Mouse (Mus musculus) thymus, adult 18-20 months (tissue): ENCODE results near the gene Fam124a.
"Not testable (repeated sequence)": the region's sequence is repeated elsewhere in the genome, so short reads cannot be mapped to it uniquely, and the experiment has no call there.

Experiments
- DNase-seq, 2 experiments: peaks; one replicate each; pipeline ENCODE4 v3.0.0; 2022; ENCODE audit warnings: mixed read lengths in 2 of 2

The Fam124a gene

DNA sequence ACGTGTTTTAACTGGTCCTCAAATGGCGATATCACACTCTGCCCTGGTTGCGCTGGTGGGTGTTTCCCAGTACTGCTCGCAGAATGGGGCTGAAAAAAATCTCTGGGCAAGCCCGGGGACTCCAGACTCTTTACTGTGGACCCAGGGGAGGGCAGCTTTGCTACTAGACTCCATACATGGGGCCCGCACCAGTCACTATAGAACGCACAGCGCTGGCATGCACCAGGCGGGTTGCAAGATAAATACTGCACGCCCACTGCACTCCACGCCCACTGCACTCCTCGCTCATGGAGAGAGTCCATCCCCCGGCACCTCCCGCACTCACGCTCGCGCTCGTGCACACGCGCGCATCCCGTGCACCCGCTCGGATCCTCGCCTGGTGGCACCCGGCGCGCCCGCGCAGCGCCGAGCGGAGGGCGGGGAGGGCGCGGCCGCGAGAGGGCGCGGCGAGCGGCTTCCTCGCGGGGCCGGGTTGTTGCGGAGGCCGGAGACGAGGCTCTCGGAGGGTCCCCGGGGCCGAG, at the start of gene Fam124a:
Gene Fam124a (plus strand): TSS at position 429 of the 521 bp plus-strand sequence.
- DNase-seq: peak; percentile 13 to 33

DNA sequence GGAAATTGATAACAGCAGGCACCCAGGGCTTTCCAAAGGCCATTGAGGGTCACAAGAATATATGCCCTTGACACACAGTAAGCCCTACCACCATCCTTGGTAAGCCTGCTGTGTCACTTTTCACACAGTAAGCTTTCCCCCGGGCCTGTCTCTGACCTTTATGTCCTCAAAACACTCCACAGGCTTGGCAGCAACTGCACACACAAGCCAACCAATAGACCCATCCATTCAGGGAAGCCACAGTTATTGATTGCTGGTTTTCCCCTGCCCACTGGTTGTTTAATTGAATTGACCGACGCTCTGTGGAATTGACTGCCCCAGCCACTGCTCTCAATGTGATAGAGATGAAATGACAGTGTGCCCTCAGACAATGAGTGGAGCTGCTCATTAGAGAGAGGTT, 49.3 kb upstream of the Fam124a start:
- no peak for DNase-seq

DNA sequence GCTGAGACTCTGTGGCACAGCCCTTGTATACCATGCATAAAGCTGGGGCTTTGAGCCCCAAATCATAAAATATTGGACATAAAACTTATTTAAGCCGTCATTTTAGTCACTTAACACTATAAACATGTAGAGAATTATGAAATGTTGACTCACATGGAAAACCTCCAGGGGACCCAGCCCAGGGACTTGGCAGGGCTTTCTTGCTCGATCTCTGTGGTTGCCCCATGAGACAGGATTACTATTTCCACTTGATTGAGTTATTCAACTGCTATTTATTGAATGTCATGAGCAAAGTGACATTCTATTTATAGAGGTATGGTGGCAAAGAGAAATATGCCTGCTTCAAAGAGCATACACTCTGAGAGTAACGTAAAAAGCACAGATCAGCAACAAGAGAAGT, 46.2 kb upstream of the Fam124a start:
- DNase-seq: no peak

DNA sequence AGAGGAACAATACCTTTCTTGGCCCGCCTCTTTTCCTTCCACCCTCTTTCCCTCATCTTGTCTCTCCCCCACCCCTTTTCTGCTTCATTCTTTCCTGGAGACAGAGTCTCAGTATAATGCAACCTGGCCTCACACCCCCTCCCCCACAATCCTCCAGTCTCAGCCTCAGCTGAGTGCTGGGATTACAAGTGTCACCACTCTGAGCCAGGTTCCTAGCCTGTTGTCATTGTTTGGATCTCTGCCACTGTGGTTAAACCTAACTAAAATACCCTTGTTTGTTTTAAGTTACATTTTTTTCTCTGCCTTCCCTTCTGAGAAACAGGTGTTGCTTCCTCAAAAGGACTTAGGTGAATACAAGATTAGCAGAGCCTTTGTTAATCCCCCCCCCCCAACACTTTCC, 42.7 kb upstream of the Fam124a start:
- no peak for DNase-seq

DNA sequence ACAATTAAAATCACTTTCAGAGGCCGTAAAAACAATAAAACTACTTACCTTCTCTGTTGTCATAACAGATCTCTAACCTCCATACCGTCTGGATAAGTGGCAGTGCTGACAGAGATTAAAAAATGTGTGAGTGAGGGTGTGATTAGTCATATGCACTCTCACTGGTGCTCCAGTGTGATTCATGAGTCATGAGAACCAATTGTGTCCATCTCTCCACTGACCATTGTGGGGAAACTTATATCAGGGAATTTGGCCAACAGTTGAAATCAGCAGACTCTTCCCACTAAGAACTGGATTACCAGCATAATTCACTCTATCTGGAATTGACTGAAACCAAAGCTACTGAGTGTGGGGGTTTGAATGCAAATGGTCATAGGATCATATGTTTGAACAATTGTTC, 24.6 kb upstream of the Fam124a start:
- DNase-seq: no peak

DNA sequence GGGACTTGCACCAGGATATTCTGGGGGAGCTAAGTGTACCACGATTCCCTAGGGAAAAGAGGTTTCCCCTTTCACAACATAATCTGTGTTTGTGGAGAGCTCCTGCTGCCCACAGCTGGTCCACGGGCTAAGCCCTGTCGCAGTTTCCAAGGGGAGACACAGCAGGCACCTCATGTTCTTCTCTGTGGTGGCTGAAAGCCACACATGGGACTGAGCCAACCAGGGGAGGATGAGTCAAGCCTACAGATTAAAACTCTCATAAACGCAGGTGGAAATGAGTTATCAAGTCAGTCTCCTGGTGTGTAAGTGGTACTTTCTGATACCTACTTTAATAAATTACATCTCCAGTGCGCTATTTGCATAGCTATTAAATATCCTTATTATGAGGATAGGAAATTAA, 19.4 kb upstream of the Fam124a start:
- DNase-seq: no peak

DNA sequence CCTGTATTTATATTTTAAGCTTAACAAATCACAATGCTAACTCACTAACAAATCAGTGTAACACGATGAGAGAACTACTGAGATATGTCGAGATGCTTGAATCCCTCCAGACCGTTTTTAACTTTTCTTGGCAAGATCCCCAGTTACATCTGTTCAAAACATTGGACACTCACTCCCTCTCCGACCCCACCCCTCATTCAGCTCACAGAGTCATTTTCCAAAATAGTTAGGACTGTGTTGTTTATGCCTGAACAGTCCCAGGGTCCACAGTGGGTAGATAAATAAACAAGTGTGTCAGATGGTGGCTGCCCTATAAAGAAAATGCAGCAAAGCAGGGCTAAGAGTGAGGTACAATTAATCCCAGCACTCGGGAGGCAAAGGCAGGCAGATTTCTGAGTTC, 18.5 kb upstream of the Fam124a start:
- no peak for DNase-seq

DNA sequence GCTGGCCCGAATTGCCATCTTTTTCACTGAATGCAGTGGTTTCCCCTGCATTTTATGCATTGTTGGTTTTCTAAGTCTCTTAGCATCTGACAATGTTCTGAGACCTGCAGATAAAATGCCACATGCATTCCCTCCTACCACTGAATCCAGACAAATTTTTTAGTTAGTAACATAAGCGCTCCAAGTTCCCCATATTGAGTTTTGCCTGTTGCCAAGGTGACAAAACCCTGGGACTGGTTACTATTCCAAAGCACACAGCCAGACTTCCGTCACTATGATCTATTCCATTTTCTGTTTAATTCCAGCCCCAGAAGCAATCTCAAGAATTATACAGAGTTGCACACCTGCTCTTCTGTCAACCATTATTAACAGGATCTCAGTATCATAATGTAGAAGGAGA, 15.7 kb upstream of the Fam124a start:
- no peak for DNase-seq

DNA sequence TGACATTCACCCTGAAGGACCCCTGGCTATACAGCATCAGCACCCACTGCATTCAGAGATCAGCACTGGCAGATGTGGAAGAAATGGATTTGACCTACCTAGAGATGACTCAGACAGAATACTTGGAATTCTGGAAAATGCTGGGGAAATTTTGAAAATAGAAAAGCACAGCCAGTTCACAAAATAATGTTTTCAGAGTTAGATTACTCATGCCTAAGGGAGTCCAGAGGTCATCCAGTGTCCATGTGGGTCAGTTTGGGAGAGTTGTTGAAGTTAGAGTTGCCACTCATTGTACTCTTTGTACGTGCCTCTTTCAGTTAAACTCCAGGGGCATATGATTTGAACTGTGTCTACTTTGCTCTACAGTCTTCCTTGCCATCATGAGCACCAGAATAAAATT, 13.8 kb upstream of the Fam124a start:
- no peak for DNase-seq

DNA sequence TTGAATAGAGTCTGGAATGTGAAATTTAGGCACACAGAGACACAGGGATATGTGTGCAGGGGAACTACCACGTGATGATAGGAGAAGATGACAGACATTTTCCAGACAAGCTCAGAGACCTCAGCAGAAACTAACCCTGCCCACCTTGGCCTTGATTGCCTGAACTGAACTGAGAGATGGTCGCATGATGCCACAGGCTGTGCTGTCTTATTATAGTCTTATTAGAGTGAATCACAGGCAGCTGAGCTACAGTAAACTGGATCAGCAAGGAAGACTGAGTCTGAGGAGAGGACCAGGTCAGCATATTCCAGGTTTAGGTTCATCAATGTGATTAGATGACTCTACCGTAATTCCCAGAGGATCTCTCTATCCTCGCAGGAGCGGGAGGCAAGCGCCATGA, 9.2 kb upstream of the Fam124a start:
- no peak for DNase-seq

DNA sequence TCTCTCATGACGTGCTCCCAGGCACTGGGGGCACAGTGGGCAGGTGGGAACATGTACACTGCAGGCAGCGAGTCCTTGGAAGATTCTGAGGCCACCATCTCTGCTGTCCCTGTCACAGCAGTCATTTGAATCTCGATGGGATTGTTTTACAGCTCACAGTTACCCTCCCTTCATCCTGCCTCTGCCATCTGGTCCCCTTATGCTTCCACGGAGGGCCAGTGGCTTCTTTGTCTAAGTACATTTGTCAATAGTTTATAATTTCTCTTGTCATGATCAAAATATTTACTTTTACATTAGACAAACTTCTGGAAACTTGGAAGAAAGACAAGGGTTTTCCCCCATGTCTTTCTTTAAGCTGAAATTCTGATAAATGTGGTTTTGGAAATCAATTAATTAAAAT, 8.8 kb upstream of the Fam124a start:
- DNase-seq: no peak

DNA sequence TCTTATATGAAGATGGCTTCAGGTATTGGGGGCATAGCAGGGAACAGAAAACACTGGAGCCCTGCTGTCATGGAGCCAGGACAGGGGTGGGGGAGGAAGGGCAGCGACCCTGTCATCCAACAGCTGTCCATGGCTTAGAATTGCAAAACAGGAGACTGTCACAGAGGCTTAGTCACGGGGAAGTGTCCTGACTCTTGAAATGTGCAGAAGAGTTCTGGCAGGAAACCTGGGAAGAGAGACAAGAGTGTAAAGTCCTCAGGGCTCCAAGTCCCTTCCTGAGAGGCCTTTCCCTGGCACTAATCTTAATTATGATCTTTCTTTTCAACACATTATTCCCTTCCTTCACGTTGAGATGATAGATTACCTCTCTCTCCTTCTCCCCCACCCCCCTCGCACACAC, 5.4 kb upstream of the Fam124a start:
- no peak for DNase-seq

DNA sequence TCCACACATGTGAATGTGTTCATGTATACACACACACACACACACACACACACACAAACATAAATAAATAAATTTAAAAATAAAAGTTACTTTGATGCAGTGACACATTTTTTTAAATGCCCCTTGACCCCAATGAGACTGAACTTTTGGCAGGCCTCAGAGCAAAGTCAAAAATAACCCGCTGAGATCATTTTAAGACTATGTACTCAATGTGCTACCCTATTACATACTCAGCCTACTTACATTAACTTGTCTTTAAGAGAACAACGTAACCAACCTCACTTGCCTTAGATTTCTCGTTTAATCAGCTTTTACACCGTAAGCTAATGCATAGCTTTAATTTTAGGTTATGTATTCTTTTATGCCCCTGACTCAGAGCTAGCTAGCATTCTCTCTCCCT, 2.8 kb upstream of the Fam124a start:
- no peak for DNase-seq

DNA sequence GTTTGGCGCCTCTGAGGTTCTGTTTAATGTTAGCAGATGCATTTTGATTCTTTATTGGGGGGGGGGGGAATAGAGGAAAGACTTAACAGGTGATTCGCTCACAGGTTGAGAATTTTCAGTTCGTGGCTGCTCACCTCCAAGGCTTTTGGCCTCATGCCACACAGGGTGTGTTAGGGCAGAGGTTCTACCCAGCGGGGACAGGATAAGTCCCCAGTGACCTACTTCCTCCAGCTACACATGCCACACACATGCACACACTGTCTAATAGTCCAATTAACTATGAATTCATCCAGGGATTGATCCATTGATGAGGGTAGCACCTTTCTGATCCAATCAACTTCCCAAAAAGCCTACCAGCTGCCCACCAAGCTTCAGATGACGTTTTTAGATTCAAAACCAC, 1.8 kb upstream of the Fam124a start:
- DNase-seq: no peak

DNA sequence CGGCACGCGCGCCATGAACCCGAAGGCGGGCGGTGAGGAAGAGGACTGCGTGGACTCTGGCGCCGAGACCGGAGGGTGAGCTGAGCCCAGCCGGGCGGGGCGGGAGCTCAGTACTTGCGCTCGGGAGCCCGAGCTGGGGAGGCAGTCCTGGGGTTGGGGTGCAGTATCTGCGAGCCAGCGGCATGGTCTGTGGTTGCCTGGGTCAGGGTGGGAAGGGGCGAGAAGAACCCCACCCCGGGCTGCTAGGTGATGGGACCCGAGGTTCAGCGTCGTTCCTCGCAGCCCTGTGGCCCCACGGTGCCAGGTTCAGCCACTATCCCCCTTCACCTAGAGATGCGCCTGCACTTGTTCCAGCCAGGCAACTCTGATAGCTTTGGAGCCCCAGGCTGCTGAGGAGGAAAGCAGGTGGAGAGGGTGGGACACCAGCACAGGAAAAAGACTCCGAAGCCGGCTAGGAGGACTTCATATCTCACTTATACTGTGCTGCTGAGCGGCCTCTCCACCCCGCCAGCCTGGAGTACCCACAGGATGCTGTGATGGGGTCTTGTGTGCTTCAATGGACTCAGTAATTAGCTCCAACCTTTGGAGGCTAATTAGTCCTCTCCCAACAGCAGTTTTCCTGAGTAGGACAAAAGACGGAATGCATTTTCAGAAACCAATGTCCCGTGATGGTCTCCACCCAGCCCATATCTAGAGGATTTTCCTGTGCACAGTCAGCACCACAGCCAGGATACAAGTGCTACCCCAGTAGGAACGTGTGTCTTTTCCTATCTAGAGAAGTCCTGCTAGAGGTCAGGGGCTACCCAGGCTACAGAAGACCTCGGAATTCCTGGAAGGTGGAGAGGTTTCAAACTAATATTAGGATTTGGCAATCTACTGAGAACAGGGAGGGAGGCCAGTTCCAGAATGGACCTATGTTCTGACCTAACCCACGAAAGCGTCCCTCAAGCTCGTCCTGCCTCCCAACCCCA, 588 bp downstream of the Fam124a start:
- peak in 1 of 2 experiments; percentile 4 for DNase-seq

DNA sequence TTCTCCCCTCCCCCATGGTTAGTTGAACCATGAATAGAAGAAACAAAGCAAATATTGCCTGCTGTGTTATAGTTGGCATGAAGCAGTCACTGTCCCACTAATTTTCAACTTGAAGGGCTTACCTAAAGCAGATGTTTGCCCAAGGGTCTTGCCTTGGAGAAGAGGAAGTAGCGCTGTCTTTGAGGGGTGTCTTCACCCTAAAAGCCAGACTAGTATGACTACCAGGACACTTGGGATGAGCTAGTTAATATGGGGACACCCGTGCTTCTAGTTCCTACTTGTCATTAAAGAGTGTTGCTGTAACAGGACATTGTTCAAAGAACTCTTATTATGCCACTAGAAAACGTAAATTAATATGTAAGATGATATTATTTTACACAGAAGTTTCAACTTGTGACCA, 1.6 kb downstream of the Fam124a start:
- no peak for DNase-seq

DNA sequence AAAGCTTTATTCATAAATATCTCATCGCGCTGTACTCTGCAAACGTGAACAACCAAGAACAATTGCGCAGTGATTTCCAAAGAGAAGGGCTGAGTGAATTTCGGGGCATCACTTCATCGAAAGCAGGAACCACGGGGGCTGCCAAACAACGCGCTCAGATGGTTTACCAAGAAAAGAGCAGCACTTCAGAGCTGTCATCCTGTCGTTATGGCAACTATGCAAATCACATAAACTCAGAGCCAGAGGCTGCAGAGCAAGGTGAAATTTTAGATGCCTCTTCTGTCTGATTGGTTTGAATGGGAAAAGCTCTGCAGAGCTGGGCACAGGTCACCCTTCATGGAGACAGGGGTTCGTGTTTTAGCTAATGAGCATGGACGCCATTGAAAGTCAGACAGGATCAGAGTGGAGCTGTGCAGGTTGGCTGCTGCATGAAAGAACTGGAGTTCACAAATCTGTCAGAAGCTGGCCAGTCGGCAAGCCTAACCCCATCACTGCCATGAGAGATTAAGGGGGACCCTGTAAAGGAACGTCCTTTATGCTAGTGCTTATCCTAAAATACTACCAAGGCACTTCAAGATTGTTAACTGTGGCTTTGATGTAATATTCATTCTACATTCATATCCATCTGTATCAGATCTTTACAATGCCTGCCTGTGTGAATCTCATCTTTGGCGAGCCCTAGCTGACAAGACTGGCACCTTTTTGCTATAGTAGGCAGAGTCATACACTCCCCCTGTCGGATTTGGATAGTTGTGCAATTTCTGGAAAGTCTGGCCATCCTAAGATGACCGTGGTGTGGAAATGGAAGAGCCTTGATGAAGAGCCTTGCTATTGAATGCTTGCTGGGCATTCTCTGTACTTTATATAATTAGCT, 6.6 kb downstream of the Fam124a start:
- DNase-seq: no peak

DNA sequence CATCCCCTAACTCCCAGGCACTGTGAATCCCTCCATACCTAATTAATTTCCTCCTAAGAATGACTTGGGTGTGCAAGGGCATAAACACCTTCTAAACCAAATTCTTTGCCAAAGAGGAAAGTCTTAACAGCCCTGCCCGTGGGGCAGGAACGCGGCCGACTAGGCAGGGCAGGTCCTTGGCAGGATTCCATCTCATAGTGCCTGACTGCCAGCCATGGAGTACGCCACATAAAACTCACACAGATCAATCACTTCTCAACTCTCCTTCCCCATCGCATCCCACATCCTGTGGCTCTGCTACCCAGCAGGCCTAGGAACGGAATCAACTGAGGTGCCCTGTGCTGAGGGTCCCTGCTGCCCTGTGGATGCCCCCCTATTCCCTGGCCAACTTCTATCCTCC, 8.1 kb downstream of the Fam124a start:
- DNase-seq: no peak

DNA sequence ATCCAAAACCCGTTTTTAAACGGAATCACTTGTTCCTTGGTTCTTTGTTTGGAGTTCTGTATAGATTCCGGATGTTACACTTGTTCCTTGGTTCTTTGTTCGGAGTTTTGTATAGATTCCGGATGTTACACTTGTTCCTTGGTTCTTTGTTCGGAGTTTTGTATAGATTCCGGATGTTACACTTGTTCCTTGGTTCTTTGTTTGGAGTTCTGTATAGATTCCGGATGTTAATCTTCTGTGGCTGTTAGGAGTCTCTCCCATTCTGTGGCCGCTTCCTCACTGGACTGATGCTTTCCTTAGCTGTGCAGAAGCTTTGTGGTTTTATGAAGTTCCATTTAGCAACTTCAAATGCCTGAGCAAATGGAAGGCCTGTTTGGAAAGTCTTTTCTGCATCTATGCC, 11.3 kb downstream of the Fam124a start, which contains the start of gene Gm4131:
Gene Gm4131 (minus strand): TSS at position 101 of the 400 bp plus-strand sequence.
- DNase-seq: not testable (repeated sequence)

DNA sequence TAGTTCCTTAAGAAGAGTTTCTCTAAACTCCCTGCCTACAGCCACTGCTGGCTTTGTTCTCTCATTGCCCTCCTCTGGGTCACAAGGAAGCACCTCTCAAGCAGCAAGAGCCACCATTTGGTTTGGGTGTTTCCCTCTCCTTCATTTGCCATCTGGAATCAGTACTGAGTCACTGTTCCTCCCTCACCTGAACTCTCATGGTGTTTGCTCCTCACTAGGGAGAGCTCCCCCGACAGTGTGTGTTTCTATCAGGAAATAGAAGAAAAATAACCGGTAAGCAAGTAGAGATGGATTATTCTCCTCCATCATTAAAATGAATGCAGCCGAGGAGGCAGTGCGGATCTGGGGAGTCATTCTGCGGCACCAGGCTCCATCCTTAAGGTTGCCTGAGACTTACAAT, 13.9 kb downstream of the Fam124a start:
- DNase-seq: no peak

DNA sequence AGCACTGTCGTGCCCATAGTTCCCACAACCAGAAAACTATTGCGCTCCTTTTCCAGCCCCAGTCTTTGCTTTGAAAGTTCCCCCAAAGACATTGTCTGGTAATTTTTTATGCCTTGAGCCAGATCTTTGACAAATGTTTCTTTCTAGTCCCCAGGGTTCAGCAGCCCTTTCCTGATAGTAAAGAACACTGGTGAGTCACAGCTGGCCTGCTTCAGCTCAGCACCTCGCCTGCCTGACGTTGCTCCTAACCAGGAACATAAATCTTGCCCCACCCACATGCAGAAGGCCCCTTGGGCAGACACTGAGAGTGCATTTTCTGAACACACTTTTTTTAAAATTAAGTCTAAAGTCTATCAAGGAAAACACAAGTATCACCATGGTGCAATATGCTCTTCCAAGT, 14.8 kb downstream of the Fam124a start:
- DNase-seq: no peak

DNA sequence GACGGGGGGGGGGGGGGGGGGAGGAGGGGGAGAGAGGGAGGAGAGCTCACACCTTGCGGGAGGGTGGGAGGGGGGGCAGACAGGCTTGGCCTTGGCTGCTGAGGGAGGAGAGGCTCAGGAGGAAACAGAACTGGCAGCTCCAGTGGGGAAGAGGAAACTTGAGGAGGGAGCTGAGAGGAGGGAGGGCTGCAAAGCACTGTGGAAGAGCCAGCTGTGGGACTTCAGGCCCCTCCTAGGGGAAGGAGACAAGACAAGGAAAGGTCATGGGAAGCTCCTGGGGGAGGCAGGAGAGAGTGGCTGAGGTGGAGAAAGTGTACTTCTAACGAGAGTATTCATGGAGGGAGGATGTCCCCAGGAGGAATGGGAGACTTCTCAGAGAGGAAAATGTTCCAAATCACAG, 17.9 kb downstream of the Fam124a start:
- DNase-seq: no peak

DNA sequence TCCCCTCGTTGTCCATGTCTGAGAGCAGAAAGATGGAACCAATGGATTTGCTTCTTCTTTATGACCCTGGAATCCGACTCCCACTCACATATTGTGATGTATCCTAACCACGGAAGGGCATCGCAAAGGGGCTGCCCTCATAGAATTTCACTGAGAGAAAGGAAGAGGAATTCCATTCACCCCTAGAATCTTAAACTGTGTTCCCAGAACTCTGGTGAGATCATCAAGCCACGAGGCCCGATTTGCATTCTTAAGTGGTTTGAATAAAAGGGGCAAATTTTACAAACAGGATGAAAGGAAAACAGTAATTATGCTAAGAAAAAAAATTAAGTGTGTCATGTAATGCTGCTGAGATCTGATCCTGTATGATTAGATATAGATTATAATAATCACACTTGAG, 19.4 kb downstream of the Fam124a start:
- no peak for DNase-seq

DNA sequence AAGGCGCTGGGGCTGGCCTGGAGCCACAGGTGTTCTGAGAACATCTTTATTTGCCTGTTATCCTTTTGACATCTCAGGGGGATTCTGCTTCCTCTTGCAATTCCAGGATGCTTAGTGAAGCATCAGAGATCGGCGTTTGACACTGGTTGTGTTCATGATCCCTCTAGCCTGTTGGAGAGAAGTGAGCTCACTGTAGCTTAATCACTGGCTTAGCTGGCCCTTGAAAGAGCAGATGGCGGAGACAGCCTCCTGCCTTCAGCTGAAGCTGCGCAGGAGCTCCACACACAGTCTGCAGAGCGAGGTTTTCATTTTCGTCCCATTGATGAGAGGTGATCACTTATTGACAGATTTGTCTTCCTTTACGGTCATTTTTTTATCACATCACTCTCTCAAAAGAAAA, 20.3 kb downstream of the Fam124a start:
- DNase-seq: no peak
